Mouse (Mus musculus) bone marrow, adult 2 months (tissue): ENCODE measurements around the gene Dusp3. TPM values are rescaled to one million over a fixed set of nuclear protein-coding genes. Genes with fewer than 3 reads are reported as not detected.

Experiments used
- H3K27ac ChIP-seq: fragments of 200-500 bp; 2 replicates; pipeline ENCODE4 v1.5.1; 2012; ENCODE audit warnings: low read depth, mild to moderate bottlenecking, control low read depth, inconsistent platforms, low read length; ENCODE audit not compliant: control insufficient read depth, poor library complexity, insufficient read depth
- H3K4me1 ChIP-seq: fragments of 200-500 bp; 2 replicates; pipeline ENCODE4 v1.6.1; 2011; ENCODE audit warnings: low read length; ENCODE audit not compliant: control insufficient read depth, insufficient read depth
- H3K4me3 ChIP-seq: fragments of 200-500 bp; replicated peaks from 2 replicates; pipeline ENCODE3; 2011; ENCODE audit warnings: mild to moderate bottlenecking, low read depth, low read length, control low read depth; ENCODE audit not compliant: control insufficient read depth
- CTCF ChIP-seq: fragments of 200-500 bp; IDR thresholded peaks from 2 replicates; pipeline ENCODE4 v1.5.1; 2011; ENCODE audit warnings: low read length, control low read depth; ENCODE audit not compliant: control insufficient read depth, insufficient read depth
- POLR2A ChIP-seq: fragments of 200-500 bp; IDR thresholded peaks from 2 replicates; pipeline ENCODE4 v1.6.1; 2011; ENCODE audit warnings: low read depth, mild to moderate bottlenecking, control low read depth, low read length, borderline replicate concordance; ENCODE audit not compliant: control insufficient read depth
- WGBS: fragments of 180-500 bp; shearing (Covaris S2); methylation state at CpG from one replicate; pipeline ENCODE4 v1.1.7; 2018; 5-methylcytosine and 5-hydroxymethylcytosine counted together
- polyA plus RNA-seq: library from polyadenylated mRNA; stranded (reverse); fragments of >200 nt; gene quantifications from 2 replicates; pipeline ENCODE4 v1.2.4, GENCODE M21; 2011; ENCODE audit warnings: low replicate concordance; ENCODE audit not compliant: missing spikeins, insufficient read depth, insufficient read length

Dusp3 gene
- polyA plus RNA-seq, 1 experiment = 15.2 TPM

GRCm38 (mm10) chr11:101984054-101985025 is 2.5 kb downstream of the Dusp3 start, which contains the start of gene Cfap97d1:
Cfap97d1 (plus strand) TSS chr11:101984279.
- TF ChIP-seq CTCF (no peak), POLR2A (peak; percentile 44; the same call in 1 of the 2 replicates)
- peak within 1 kb of the TSS; percentile 75 for H3K4me3 ChIP-seq
- WGBS = under 1% methylated on average over 71 of the region's 71 CpGs
- H3K27ac ChIP-seq = peak within 1 kb of the TSS; percentile 73
- peaks cover 5% of the 10 kb centered on the region for H3K4me1 ChIP-seq

GRCm38 (mm10) chr11:101983431-101983921 is 3.3 kb downstream of the Dusp3 start:
- no peak for TF ChIP-seq POLR2A
- TF ChIP-seq CTCF = no peak
- H3K27ac ChIP-seq = no peak overlapping the region
- peaks cover 5% of the 10 kb centered on the region for H3K4me1 ChIP-seq
- 51% methylated on average over 10 of the region's 10 CpGs for WGBS
- H3K4me3 ChIP-seq = no peak overlapping the region

- no peak for TF ChIP-seq POLR2A
- TF ChIP-seq CTCF = no peak
- Histone ChIP-seq H3K4me3 (no peak overlapping the region), H3K4me1 (peaks cover 5% of the 10 kb centered on the region), H3K27ac (no peak overlapping the region)
- 71% methylated on average over 6 of the region's 6 CpGs for WGBS
These were observed 3.8 kb downstream of the Dusp3 start for GRCm38 (mm10) chr11:101982981-101983411.

- Histone ChIP-seq H3K4me3 (no peak overlapping the region), H3K4me1 (peaks cover 5% of the 10 kb centered on the region), H3K27ac (no peak overlapping the region)
- TF ChIP-seq CTCF = no peak
- TF ChIP-seq POLR2A = no peak
- 12% methylated on average over 12 of the region's 12 CpGs for WGBS
These were observed 5.0 kb downstream of the Dusp3 start for GRCm38 (mm10) chr11:101981850-101982249.

GRCm38 (mm10) chr11:101980603-101981157 is 6.1 kb downstream of the Dusp3 start:
- no peak overlapping the region for H3K27ac ChIP-seq
- 86% methylated on average over 9 of the region's 9 CpGs for WGBS

GRCm38 (mm10) chr11:101979140-101979539 is 7.7 kb downstream of the Dusp3 start:
- Histone ChIP-seq H3K4me1 (peaks cover 5% of the 10 kb centered on the region), H3K27ac (no peak overlapping the region), H3K4me3 (no peak overlapping the region)
- 88% methylated on average over 5 of the region's 5 CpGs for WGBS
- TF ChIP-seq POLR2A (no peak), CTCF (no peak)

More at GRCm38 (mm10) chr11:101980603-101981157, 6.1 kb downstream of the Dusp3 start:
- peaks cover 5% of the 10 kb centered on the region for H3K4me1 ChIP-seq
- TF ChIP-seq POLR2A = no peak
- no peak for TF ChIP-seq CTCF
- H3K4me3 ChIP-seq = no peak overlapping the region

- Histone ChIP-seq H3K4me1 (peaks cover 1% of the 10 kb centered on the region), H3K27ac (no peak overlapping the region), H3K4me3 (no peak overlapping the region)
- no peak for TF ChIP-seq POLR2A
- TF ChIP-seq CTCF = no peak
- 83% methylated on average over 7 of the region's 7 CpGs for WGBS
These were observed 9.9 kb downstream of the Dusp3 start for GRCm38 (mm10) chr11:101976949-101977348.

GRCm38 (mm10) chr11:101974923-101975322 is 11.9 kb downstream of the Dusp3 start:
- 67% methylated on average over 9 of the region's 9 CpGs for WGBS
- Histone ChIP-seq H3K4me3 (no peak overlapping the region), H3K4me1 (no peaks in the 10 kb centered on the region; the same call in 1 of the 2 replicates), H3K27ac (no peak overlapping the region)
- TF ChIP-seq CTCF (peak; percentile 50), POLR2A (no peak)
